Mouse (Mus musculus): ENCODE measurements around the gene Gipc3.

- TF ChIP-seq NRF1 (IDR thresholded peaks at IDR 0.05; ENCODE audit: low read depth, low read length) (no peak), POLR2A (IDR thresholded peaks at IDR 0.05; ENCODE audit: low read depth, low read length) (no peak), MAZ (IDR thresholded peaks at IDR 0.05; ENCODE audit: low read depth, low read length) (no peak), MAFK (IDR thresholded peaks at IDR 0.05; ENCODE audit: insufficient replicate concordance, low read length) (no peak), CTCF (conservative IDR thresholded peaks at IDR 0.05 in 1 of 2, IDR thresholded peaks at IDR 0.05 in 1 of 2; ENCODE audit: low read depth in 2 of 2, low read length in 2 of 2) (no peak), RAD21 (IDR thresholded peaks at IDR 0.05; ENCODE audit: low read depth, low read length) (no peak), GABPA (IDR thresholded peaks at IDR 0.05; ENCODE audit: insufficient replicate concordance, low read depth, low read length) (no peak), HCFC1 (IDR thresholded peaks at IDR 0.05; ENCODE audit: low read depth, low read length) (no peak)
Measured at GRCm38 (mm10) chr10:81301321-81301720, 41.7 kb downstream of the Gipc3 start.
